Mouse (Mus musculus) colon, adult 2 months (tissue): Measurements from ENCODE around the gene Olfr596. TPM values are rescaled to one million over a fixed set of nuclear protein-coding genes. Genes with fewer than 3 reads are reported as not detected.

Experiments used
- polyA plus RNA-seq: library from polyadenylated mRNA; depleted of rRNA; stranded (reverse); fragments of >200 nt; gene quantifications from 2 replicates; pipeline ENCODE4 v1.2.3, GENCODE M21; 2012; rRNA removed

The Olfr596 gene
- not detected in 2 replicates for polyA plus RNA-seq

GRCm38 (mm10) chr7:103305348-103305747, at the start of gene Olfr596:
Gene Olfr596, plus strand, starts transcription at chr7:103305648.

DNA sequence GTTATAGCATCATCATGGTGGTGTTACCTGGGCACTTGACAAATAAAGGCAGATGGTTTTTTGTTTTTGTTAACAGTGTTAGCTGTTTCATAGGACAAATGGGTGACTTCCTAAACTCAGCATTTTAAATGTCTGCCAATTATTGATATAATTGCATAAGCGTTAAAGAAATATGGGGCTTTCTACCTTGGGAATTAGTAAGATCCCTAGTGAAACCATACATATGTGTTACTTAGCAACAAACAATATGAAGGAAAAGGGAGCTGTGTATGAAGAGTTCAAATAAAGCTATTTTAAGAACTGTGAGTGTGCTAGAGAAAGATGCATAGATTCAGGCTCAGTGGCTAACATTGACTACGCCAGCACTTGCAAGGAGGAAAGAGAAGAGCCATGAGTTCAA, 10.6 kb downstream of the Olfr596 start, which contains the start of gene Olfr597:
Gene Olfr597 (plus strand): TSS at position 301 of the 400 bp plus-strand sequence.

GRCm38 (mm10) chr7:103323268-103323667, 17.8 kb downstream of the Olfr596 start, which contains the start of gene Olfr598:
Gene Olfr598, plus strand, starts transcription at chr7:103323568.

GRCm38 (mm10) chr7:103335617-103336016, 30.2 kb downstream of the Olfr596 start, which contains the start of gene Olfr599:
Gene Olfr599, plus strand, starts transcription at chr7:103335917.

DNA sequence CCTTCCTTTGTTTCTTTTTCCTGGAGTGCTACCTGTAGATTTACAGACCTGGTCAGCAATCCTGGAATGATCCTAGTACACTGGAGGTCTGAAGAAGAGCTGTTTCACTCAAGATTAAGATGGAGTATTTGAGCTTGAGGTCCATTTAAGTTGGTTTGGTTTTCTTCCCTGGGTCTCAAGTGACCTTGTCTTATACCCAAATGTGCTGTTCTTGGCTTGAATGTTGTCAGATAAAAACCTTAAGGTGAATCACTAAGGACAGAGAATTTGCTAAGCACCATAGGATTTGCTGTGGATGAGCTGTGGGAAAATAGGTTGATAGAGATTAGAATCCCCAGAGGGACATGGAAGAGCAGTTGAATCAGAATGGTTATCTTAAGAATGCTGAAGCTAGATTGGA, 44.1 kb downstream of the Olfr596 start, which contains the start of gene Olfr600:
Gene Olfr600 (minus strand): TSS at position 101 of the 400 bp plus-strand sequence.

Other genes with a start within 250 kb of the Olfr596 start
- gene Olfr584, start 223.8 kb upstream of the Olfr596 start, polyA plus RNA-seq, result not detected in 2 replicates
- not detected in 2 replicates for gene Olfr585, start 207.9 kb upstream of the Olfr596 start, polyA plus RNA-seq
- not detected in 2 replicates for gene Olfr586, start 180.0 kb upstream of the Olfr596 start, polyA plus RNA-seq
- gene Olfr588-ps1, start 164.8 kb upstream of the Olfr596 start, polyA plus RNA-seq, result not detected in 2 replicates
- gene Olfr589, start 149.3 kb upstream of the Olfr596 start, polyA plus RNA-seq, result not detected in 2 replicates
- not detected in 2 replicates for gene Olfr591, start 127.3 kb upstream of the Olfr596 start, polyA plus RNA-seq
- not detected in 2 replicates for gene Olfr592, start 120.8 kb upstream of the Olfr596 start, polyA plus RNA-seq
- not detected in 2 replicates for gene Olfr593, start 93.8 kb upstream of the Olfr596 start, polyA plus RNA-seq
- not detected in 2 replicates for gene Olfr594, start 88.7 kb upstream of the Olfr596 start, polyA plus RNA-seq
- not detected in 2 replicates for gene Usp17ld, start 53.1 kb upstream of the Olfr596 start, polyA plus RNA-seq
- gene Olfr597, start 10.7 kb downstream of the Olfr596 start, polyA plus RNA-seq, result not detected in 2 replicates
- gene Olfr598, start 17.9 kb downstream of the Olfr596 start, polyA plus RNA-seq, result not detected in 2 replicates
- not detected in 2 replicates for gene Olfr599, start 30.3 kb downstream of the Olfr596 start, polyA plus RNA-seq
- gene Olfr600, start 44.0 kb downstream of the Olfr596 start, polyA plus RNA-seq, result not detected in 2 replicates
- gene Olfr601, start 57.0 kb downstream of the Olfr596 start, polyA plus RNA-seq, result not detected in 2 replicates
- not detected in 2 replicates for gene Olfr603, start 80.5 kb downstream of the Olfr596 start, polyA plus RNA-seq
- not detected in 2 replicates for gene Usp17lc, start 109.4 kb downstream of the Olfr596 start, polyA plus RNA-seq
- gene Olfr605, start 139.8 kb downstream of the Olfr596 start, polyA plus RNA-seq, result not detected in 2 replicates
- not detected in 2 replicates for gene Olfr606, start 143.4 kb downstream of the Olfr596 start, polyA plus RNA-seq
- not detected in 2 replicates for gene Olfr607, start 158.5 kb downstream of the Olfr596 start, polyA plus RNA-seq
- gene Olfr608, start 164.2 kb downstream of the Olfr596 start, polyA plus RNA-seq, result not detected in 2 replicates
- gene Olfr609, start 192.4 kb downstream of the Olfr596 start, polyA plus RNA-seq, result not detected in 2 replicates
- gene Olfr610, start 206.5 kb downstream of the Olfr596 start, polyA plus RNA-seq, result not detected in 2 replicates
- not detected in 2 replicates for gene Olfr611, start 215.2 kb downstream of the Olfr596 start, polyA plus RNA-seq
- not detected in 2 replicates for gene Olfr612, start 237.1 kb downstream of the Olfr596 start, polyA plus RNA-seq
- not detected in 2 replicates for gene Olfr613, start 242.4 kb downstream of the Olfr596 start, polyA plus RNA-seq